Mouse (Mus musculus) lung, postnatal 0 days (tissue): ENCODE measurements at regions not wholly inside any gene's neighbourhood (a gene's known extent, or its start where the extent isn't known, plus 50 kb on each side); places are given as distances from the start of the nearest gene placed in this dataset.
"Not testable (repeated sequence)": the region's sequence is repeated elsewhere in the genome, so short reads cannot be mapped to it uniquely, and the experiment has no call there.

Experiments
- CTCF ChIP-seq: IDR thresholded peaks from 2 replicates; pipeline ENCODE4 v1.5.1; 2016; ENCODE audit warnings: antibody characterized with exemption, mild to moderate bottlenecking
- EP300 ChIP-seq: IDR thresholded peaks from 2 replicates; pipeline ENCODE4 v1.6.1; 2016; ENCODE audit warnings: antibody characterized with exemption, mild to moderate bottlenecking, control low read depth

GRCm38 (mm10) chr4:49929636-49930035 lies 84.1 kb upstream of the Grin3a start:
- TF ChIP-seq EP300, CTCF: not testable (repeated sequence)
